Mouse (Mus musculus): ENCODE measurements around the gene Ptpn4.

- TF ChIP-seq CTCF (IDR thresholded peaks at IDR 0.05; ENCODE audit: borderline replicate concordance, control insufficient read depth, extremely low read depth, insufficient read depth, low read length, poor library complexity) (no peak), POLR2A (IDR thresholded peaks at IDR 0.05; ENCODE audit: control insufficient read depth, extremely low read depth, insufficient read depth, low read length, poor library complexity) (no peak)
Observed at GRCm38 (mm10) chr1:119681663-119682213, 155.7 kb downstream of the Ptpn4 start.

Measured in thymus, adult 2 months (tissue).